Mouse (Mus musculus) MEL (cell line): ENCODE measurements around the gene Ifit1. TPM values are rescaled to one million over a fixed set of nuclear protein-coding genes. Genes with fewer than 3 reads are reported as not detected.

Source experiments
- DNase-seq: peaks from one replicate; pipeline ENCODE4 v3.0.0; 2011; ENCODE audit warnings: low read depth, low spot score
- H3K27ac ChIP-seq: 2 replicates; pipeline ENCODE4 v1.5.1; 2012; ENCODE audit warnings: low read depth, mild to moderate bottlenecking, control low read depth, low read length, moderate library complexity; ENCODE audit not compliant: control insufficient read depth
- H3K27me3 ChIP-seq, 2 experiments: fragments of 150-350 bp in 1 of 2; sonication (generic) in 1 of 2; 2 replicates each; pipeline ENCODE4 v1.6.1; 2012; ENCODE audit warnings: low read length in 2 of 2, mild to moderate bottlenecking in 2 of 2, improper control_type of control experiment in 1 of 2, moderate library complexity in 1 of 2; ENCODE audit not compliant: insufficient read depth in 2 of 2, control insufficient read depth in 1 of 2
- H3K36me3 ChIP-seq, 2 experiments: 2 replicates each; pipeline ENCODE4 v1.6.1; 2012 to 2014; ENCODE audit warnings: low read length in 2 of 2, improper control_type of control experiment in 1 of 2, inconsistent platforms in 1 of 2, mild to moderate bottlenecking in 1 of 2; ENCODE audit not compliant: insufficient read depth in 2 of 2, control insufficient read depth in 1 of 2
- H3K4me1 ChIP-seq, 2 experiments: fragments of 150-350 bp in 1 of 2; sonication (generic) in 1 of 2; 2 replicates each; pipeline ENCODE4 v1.6.1; 2012; ENCODE audit warnings: low read length in 2 of 2, improper control_type of control experiment in 1 of 2, mild to moderate bottlenecking in 1 of 2; ENCODE audit not compliant: insufficient read depth in 2 of 2, control insufficient read depth in 1 of 2
- H3K4me3 ChIP-seq, 2 experiments: fragments of 150-350 bp in 1 of 2; sonication (generic) in 1 of 2; 2 replicates each; pipeline ENCODE4 v1.5.1; 2012; ENCODE audit warnings: low read depth in 2 of 2, low read length in 2 of 2, mild to moderate bottlenecking in 2 of 2, moderate library complexity in 2 of 2, control low read depth in 1 of 2, improper control_type of control experiment in 1 of 2; ENCODE audit not compliant: control insufficient read depth in 1 of 2, insufficient read depth in 1 of 2
- H3K79me2 ChIP-seq: 2 replicates; pipeline ENCODE4 v1.6.1; 2012; ENCODE audit warnings: mild to moderate bottlenecking, low read length, moderate library complexity; ENCODE audit not compliant: control insufficient read depth, poor library complexity, insufficient read depth
- H3K9ac ChIP-seq: 2 replicates; pipeline ENCODE4 v1.6.1; 2012; ENCODE audit warnings: low read depth, mild to moderate bottlenecking, control low read depth, low read length, moderate library complexity; ENCODE audit not compliant: control insufficient read depth, poor library complexity, severe bottlenecking
- H3K9me3 ChIP-seq: fragments of 150-350 bp; sonication (generic); replicated peaks from 2 replicates; pipeline ENCODE4 v1.6.1; 2012; ENCODE audit warnings: mild to moderate bottlenecking, low read length, improper control_type of control experiment, moderate library complexity; ENCODE audit not compliant: insufficient read depth
- CTCF ChIP-seq, 3 experiments: IDR thresholded peaks in 2 of 3; conservative IDR thresholded peaks in 1 of 3; 2 replicates each; pipeline ENCODE4 v1.5.1; 2011 to 2012; ENCODE audit warnings: low read length in 3 of 3, low read depth in 2 of 3, mild to moderate bottlenecking in 2 of 3, improper control_type of control experiment in 1 of 3, inconsistent platforms in 1 of 3, mixed read lengths in 1 of 3, moderate library complexity in 1 of 3; ENCODE audit not compliant: control insufficient read depth in 1 of 3, insufficient read depth in 1 of 3, poor library complexity in 1 of 3, severe bottlenecking in 1 of 3
- E2F4 ChIP-seq: IDR thresholded peaks from 2 replicates; pipeline ENCODE4 v1.6.1; 2011; ENCODE audit warnings: low read depth, low read length, improper control_type of control experiment, borderline replicate concordance
- ELF1 ChIP-seq: IDR thresholded peaks from 2 replicates; pipeline ENCODE4 v1.6.1; 2014; ENCODE audit warnings: low read depth, mild to moderate bottlenecking, inconsistent platforms, low read length, improper control_type of control experiment, moderate library complexity
- EP300 ChIP-seq, 2 experiments: IDR thresholded peaks; 2 replicates each; pipeline ENCODE4 v1.6.1; 2011; ENCODE audit warnings: improper control_type of control experiment in 2 of 2, low read length in 2 of 2, low read depth in 1 of 2, mild to moderate bottlenecking in 1 of 2
- ETS1 ChIP-seq: IDR thresholded peaks from 2 replicates; pipeline ENCODE4 v1.6.1; 2012; ENCODE audit warnings: low read depth, mild to moderate bottlenecking, inconsistent platforms, low read length, improper control_type of control experiment, moderate library complexity
- GABPA ChIP-seq: IDR thresholded peaks from 2 replicates; pipeline ENCODE4 v1.6.1; 2012; ENCODE audit warnings: low read depth, mild to moderate bottlenecking, inconsistent platforms, low read length, improper control_type of control experiment, moderate library complexity
- GATA1 ChIP-seq: IDR thresholded peaks from 2 replicates; pipeline ENCODE4 v1.6.1; 2011; ENCODE audit warnings: low read depth, low read length, improper control_type of control experiment
- HCFC1 ChIP-seq: IDR thresholded peaks from 2 replicates; pipeline ENCODE4 v1.6.1; 2012; ENCODE audit warnings: low read depth, mild to moderate bottlenecking, inconsistent platforms, low read length, improper control_type of control experiment, moderate library complexity
- JUND ChIP-seq: IDR thresholded peaks from 2 replicates; pipeline ENCODE4 v1.6.1; 2011; ENCODE audit warnings: low read depth, mild to moderate bottlenecking, improper control_type of control experiment, low read length
- MAZ ChIP-seq: IDR thresholded peaks from 2 replicates; pipeline ENCODE4 v1.6.1; 2012; ENCODE audit warnings: low read depth, mild to moderate bottlenecking, inconsistent platforms, low read length, improper control_type of control experiment
- MXI1 ChIP-seq: IDR thresholded peaks from 2 replicates; pipeline ENCODE4 v1.6.1; 2011; ENCODE audit warnings: mild to moderate bottlenecking, low read depth, low read length, improper control_type of control experiment
- MYB ChIP-seq: IDR thresholded peaks from 2 replicates; pipeline ENCODE4 v1.6.1; 2011; ENCODE audit warnings: mild to moderate bottlenecking, low read depth, low read length, improper control_type of control experiment
- POLR2AphosphoS5 ChIP-seq: IDR thresholded peaks from 2 replicates; pipeline ENCODE4 v1.6.1; 2012; ENCODE audit warnings: low read depth, borderline replicate concordance, mild to moderate bottlenecking, inconsistent platforms, low read length, moderate library complexity, mixed read lengths
- RCOR1 ChIP-seq: IDR thresholded peaks from 2 replicates; pipeline ENCODE4 v1.6.1; 2012; ENCODE audit warnings: low read depth, mild to moderate bottlenecking, inconsistent platforms, low read length, improper control_type of control experiment
- SIN3A ChIP-seq: IDR thresholded peaks from 2 replicates; pipeline ENCODE4 v1.6.1; 2012; ENCODE audit warnings: low read length, improper control_type of control experiment, inconsistent platforms
- SMC3 ChIP-seq: IDR thresholded peaks from 2 replicates; pipeline ENCODE4 v1.6.1; 2011; ENCODE audit warnings: low read depth, low read length, improper control_type of control experiment
- TAL1 ChIP-seq: IDR thresholded peaks from 2 replicates; pipeline ENCODE4 v1.6.1; 2012; ENCODE audit warnings: mild to moderate bottlenecking, inconsistent platforms, low read length, moderate library complexity, mixed read lengths
- TCF12 ChIP-seq: IDR thresholded peaks from 2 replicates; pipeline ENCODE4 v1.6.1; 2014; ENCODE audit warnings: low read depth, mild to moderate bottlenecking, inconsistent platforms, low read length, improper control_type of control experiment, moderate library complexity
- UBTF ChIP-seq: IDR thresholded peaks from 2 replicates; pipeline ENCODE4 v1.6.1; 2012; ENCODE audit warnings: low read depth, mild to moderate bottlenecking, inconsistent platforms, low read length, improper control_type of control experiment, moderate library complexity, borderline replicate concordance; ENCODE audit not compliant: insufficient read depth
- USF1 ChIP-seq: IDR thresholded peaks from 2 replicates; pipeline ENCODE4 v1.6.1; 2014; ENCODE audit warnings: low read depth, mild to moderate bottlenecking, inconsistent platforms, low read length, improper control_type of control experiment, moderate library complexity
- ZC3H11A ChIP-seq: IDR thresholded peaks from 2 replicates; pipeline ENCODE4 v1.6.1; 2012; ENCODE audit warnings: low read depth, mild to moderate bottlenecking, inconsistent platforms, low read length, improper control_type of control experiment
- ZKSCAN1 ChIP-seq: IDR thresholded peaks from 2 replicates; pipeline ENCODE4 v1.6.1; 2012; ENCODE audit warnings: low read depth, mild to moderate bottlenecking, inconsistent platforms, low read length, improper control_type of control experiment, moderate library complexity
- ZNF384 ChIP-seq: IDR thresholded peaks from 2 replicates; pipeline ENCODE4 v1.6.1; 2012; ENCODE audit warnings: low read depth, mild to moderate bottlenecking, inconsistent platforms, low read length, improper control_type of control experiment
- polyA plus RNA-seq, 2 experiments: library from polyadenylated mRNA; stranded (reverse) in 1 of 2; unstranded in 1 of 2; fragments of >175 nt in 1 of 2; fragments of >200 nt in 1 of 2; gene quantifications; 2 replicates each; pipeline versions ENCODE4 v1.2.1 to v1.2.4; 2012; ENCODE audit warnings: low replicate concordance in 2 of 2, low read depth in 1 of 2; ENCODE audit not compliant: insufficient read length in 2 of 2, insufficient read depth in 1 of 2, missing spikeins in 1 of 2
- total RNA-seq: library from RNA; depleted of rRNA; stranded (reverse); fragments of 300-350 nt; gene quantifications from 2 replicates; pipeline ENCODE4 v1.2.3, GENCODE M21; 2012

The Ifit1 gene
- total and polyA plus RNA-seq, 3 experiments, result 0.12 to 0.31 TPM; not detected in 1

DNA sequence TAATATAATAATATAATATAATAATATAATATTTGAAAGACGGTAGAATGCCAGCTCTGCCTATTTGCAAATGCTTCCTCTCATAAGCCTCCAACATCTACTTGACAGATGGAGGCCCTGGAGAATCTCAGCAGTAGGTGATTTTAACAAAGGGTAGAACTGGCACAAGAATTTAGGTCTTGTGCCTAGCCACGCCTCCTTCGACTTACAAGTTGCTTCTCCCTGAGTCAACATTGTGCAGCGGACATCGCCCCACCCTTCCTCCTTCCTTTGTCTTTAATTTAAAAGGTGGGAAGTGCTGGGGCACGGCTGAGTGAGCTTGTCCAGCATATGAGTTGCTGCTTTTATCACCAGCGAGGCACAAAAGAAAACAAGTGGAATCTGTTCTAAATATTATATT, 32.8 kb downstream of the Ifit1 start:
- TF ChIP-seq MXI1 (no peak), UBTF (no peak), RCOR1 (no peak), ETS1 (no peak), SMC3 (no peak), ZNF384 (no peak), ZC3H11A (no peak), ZKSCAN1 (no peak), TCF12 (no peak), MAZ (no peak), POLR2AphosphoS5 (no peak), CTCF (IDR thresholded peaks at IDR 0.05 in 2 of 3, conservative IDR thresholded peaks at IDR 0.05 in 1 of 3; ENCODE audit: control insufficient read depth in 1 of 3, insufficient read depth in 1 of 3, low read depth in 2 of 3, low read length in 3 of 3, poor library complexity in 1 of 3, severe bottlenecking in 1 of 3) (no peak), E2F4 (no peak), HCFC1 (no peak), ELF1 (no peak), USF1 (no peak)
- DNase-seq, result no peak
- Histone ChIP-seq H3K4me3 (no peak overlapping the region), H3K4me1 (peaks cover 0 to 10% of the 10 kb centered on the region in 2 experiments; a peak in 3 of 4 replicates), H3K27me3 (peaks cover 2% of the 10 kb centered on the region in 2 experiments; a peak in 2 of 4 replicates), H3K79me2 (no peaks in the 10 kb centered on the region), H3K9me3 (no peaks in the 10 kb centered on the region), H3K9ac (no peak overlapping the region), H3K27ac (no peak overlapping the region), H3K36me3 (peaks cover 0 to 8% of the 10 kb centered on the region in 2 experiments; a peak in 2 of 4 replicates)

DNA sequence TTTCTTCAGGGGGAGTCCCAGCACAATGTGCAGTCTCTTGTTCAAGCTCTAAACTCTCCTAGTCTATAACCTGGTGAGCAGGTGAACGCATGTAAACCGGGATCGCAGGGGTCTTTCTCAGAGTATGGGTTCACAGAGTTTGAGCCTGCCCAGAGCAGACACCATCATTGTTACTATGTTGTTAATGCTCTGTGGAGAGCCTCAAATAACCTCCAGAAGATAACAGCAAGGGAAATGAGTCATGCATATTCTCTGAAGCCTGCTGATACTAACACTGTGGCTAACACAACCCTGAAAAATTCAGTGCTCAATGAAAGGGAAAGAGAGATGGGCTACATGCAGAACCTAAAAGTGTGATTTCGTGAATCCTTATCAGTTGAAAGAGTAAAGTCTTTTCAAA, 37.8 kb downstream of the Ifit1 start:
- Histone ChIP-seq H3K4me3 (no peak overlapping the region), H3K9ac (no peak overlapping the region), H3K9me3 (no peaks in the 10 kb centered on the region), H3K4me1 (peaks cover 0 to 10% of the 10 kb centered on the region in 2 experiments; a peak in 3 of 4 replicates), H3K27me3 (peaks cover 0 to 2% of the 10 kb centered on the region in 2 experiments; a peak in 1 of 4 replicates), H3K79me2 (no peaks in the 10 kb centered on the region), H3K27ac (no peak overlapping the region), H3K36me3 (peaks cover 0 to 11% of the 10 kb centered on the region in 2 experiments; a peak in 2 of 4 replicates)
- peak; percentile 70 for DNase-seq
- TF ChIP-seq MYB (no peak), UBTF (no peak), JUND (peak; percentile 81), ZC3H11A (no peak), GABPA (no peak), RCOR1 (peak; percentile 59; the same call in 1 of the 2 replicates), ETS1 (peak; percentile 44; the same call in 1 of the 2 replicates), TAL1 (peak; percentile 46; the same call in 1 of the 2 replicates), EP300 (IDR thresholded peaks at IDR 0.05; ENCODE audit: low read depth in 1 of 2, low read length in 2 of 2) (peak; percentile 81 to 89), GATA1 (peak; percentile 89), SIN3A (no peak)
